Mouse (Mus musculus) neutrophil, adult 65 days (primary cell): ENCODE data around the gene Gm5868. TPM values are rescaled to one million over a fixed set of nuclear protein-coding genes. Genes with fewer than 3 reads are reported as not detected.

ENCODE experiments used
- total RNA-seq: library from RNA; stranded (reverse); gene quantifications from 2 replicates; pipeline ENCODE4 v1.2.4, GENCODE M21; 2023

The Gm5868 gene
- total RNA-seq: not detected in 2 replicates

GRCm38 (mm10) chr5:72587192-72587681 lies at the start of gene Gm5868:
TSS of gene Gm5868 (minus strand) at chr5:72587551.

GRCm38 (mm10) chr5:72580970-72581332 lies 6.4 kb downstream of the Gm5868 start, which contains the start of gene Zar1:
TSS of gene Zar1 (minus strand) at chr5:72581254.

DNA sequence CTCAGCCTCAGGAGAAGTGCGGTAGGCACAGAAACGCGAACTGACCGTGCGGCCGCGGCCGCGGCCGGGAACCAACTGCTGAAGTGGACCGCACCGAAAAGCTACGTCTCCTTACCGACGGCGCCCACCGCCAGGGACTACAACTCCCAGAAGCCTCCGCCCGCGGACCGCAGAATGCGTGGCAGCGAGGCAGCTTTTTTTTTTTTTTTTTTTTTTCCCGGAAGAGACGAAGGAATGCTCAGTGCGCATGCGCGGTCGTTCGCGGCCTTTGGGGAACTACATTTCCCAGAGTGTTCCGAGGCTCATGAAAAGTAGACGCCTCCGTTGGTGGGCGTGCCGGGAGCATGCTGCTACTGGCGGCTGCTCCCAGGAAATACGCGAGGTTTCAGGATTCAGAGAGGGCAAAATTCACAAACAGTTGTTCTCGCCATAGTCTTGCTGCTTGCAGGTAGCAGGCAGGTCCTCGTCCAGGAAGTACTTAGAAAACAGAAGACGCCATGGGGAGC lies 27.8 kb downstream of the Gm5868 start, which contains the start of gene Nfxl1:
Nfxl1 (minus strand) TSS at position 141 of the 506 bp plus-strand sequence.

Other genes with a start within 250 kb of the Gm5868 start
- not detected in 2 replicates for gene Corin, start 83.1 kb downstream of the Gm5868 start, total RNA-seq
- gene Nfxl1, start 27.9 kb downstream of the Gm5868 start, total RNA-seq: 9.3 and 11.7 TPM in 2 replicates
- not detected in 2 replicates for gene Zar1, start 6.3 kb downstream of the Gm5868 start, total RNA-seq
- not detected in 2 replicates for gene Cnga1, start 56.7 kb upstream of the Gm5868 start, total RNA-seq
- gene Nipal1, start 60.2 kb upstream of the Gm5868 start, total RNA-seq: not detected in 2 replicates
- 0.20 and 1.1 TPM in 2 replicates for gene Txk, start 165.2 kb upstream of the Gm5868 start, total RNA-seq